Mouse (Mus musculus): ENCODE measurements around the gene Kcnq1. TPM values are rescaled to one million over a fixed set of nuclear protein-coding genes. Genes with fewer than 3 reads are reported as not detected.
A peak's percentile ranks its signal among the peaks of the same experiment; 100 is the strongest.

Gene Kcnq1
- polyA plus RNA-seq, 1 experiment from 2014 or later, result 9.6 TPM

DNA sequence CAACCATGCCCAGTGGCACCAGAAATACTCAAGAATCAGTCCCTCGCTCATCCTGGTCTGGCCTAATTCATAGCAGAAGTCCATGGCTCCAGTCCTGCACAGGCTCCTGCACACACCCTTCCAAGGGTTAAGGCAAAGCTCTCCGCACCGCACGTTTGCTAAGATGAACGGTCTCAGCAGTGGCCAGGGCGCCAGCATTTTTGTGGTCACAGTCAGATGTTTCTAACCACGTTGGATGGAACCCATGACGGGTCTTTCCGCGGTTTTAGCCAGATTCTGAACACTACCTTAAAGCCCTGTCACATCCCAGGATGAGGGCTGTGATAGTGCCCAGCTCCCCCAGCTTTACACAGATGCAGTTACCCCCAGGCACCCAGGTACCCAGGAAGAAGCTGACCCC is 293.6 kb downstream of the Kcnq1 start:
- no peak for ATAC-seq (ENCODE audit: low read depth)
- Histone ChIP-seq H3K27me3 (ENCODE audit: control insufficient read depth, insufficient read depth, low read depth, low read length) (no peaks in the 10 kb centered on the region), H3K27ac (ENCODE audit: low read length) (no peak overlapping the region), H3K9ac (ENCODE audit: low read length) (no peak overlapping the region), H3K9me3 (ENCODE audit: control insufficient read depth, low read length) (no peaks in the 10 kb centered on the region), H3K4me1 (replicated peaks; ENCODE audit: control insufficient read depth, insufficient read depth, low read length) (peaks cover 8% of the 10 kb centered on the region), H3K4me3 (ENCODE audit: low read length) (no peak overlapping the region), H3K4me2 (ENCODE audit: low read depth, low read length) (no peak overlapping the region), H3K36me3 (ENCODE audit: control insufficient read depth, insufficient read depth, low read length) (no peaks in the 10 kb centered on the region)
- 78% methylated on average over 10 of the region's 10 CpGs for WGBS

DNA sequence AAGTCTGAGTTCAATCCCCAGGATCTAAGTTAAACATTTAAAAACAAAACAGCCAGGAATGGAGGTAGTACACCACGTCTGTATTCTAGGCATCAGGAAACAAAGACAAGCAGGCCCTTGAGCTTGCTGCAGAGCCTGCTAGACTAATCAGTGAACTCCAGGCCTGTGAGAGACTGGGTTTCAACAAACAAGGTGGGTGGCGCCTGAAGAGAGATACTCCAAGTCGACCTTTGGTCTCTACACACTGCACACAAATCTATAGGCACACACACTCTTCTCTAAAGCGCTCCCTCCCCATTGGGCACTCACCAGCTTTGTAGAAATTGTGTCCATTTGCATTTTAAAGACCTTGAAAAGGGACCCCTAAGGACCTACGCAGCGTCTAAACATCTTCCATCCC is 294.4 kb downstream of the Kcnq1 start:
- Histone ChIP-seq H3K27me3 (ENCODE audit: control insufficient read depth, insufficient read depth, low read depth, low read length) (no peaks in the 10 kb centered on the region), H3K27ac (ENCODE audit: low read length) (no peak overlapping the region), H3K4me2 (ENCODE audit: low read depth, low read length) (no peak overlapping the region), H3K36me3 (ENCODE audit: control insufficient read depth, insufficient read depth, low read length) (no peaks in the 10 kb centered on the region), H3K9me3 (ENCODE audit: control insufficient read depth, low read length) (no peaks in the 10 kb centered on the region), H3K4me1 (replicated peaks; ENCODE audit: control insufficient read depth, insufficient read depth, low read length) (peaks cover 2% of the 10 kb centered on the region), H3K4me3 (ENCODE audit: low read length) (no peak overlapping the region), H3K9ac (ENCODE audit: low read length) (no peak overlapping the region)
- 0 out of 2 replicates have a peak, but pooled peaks have one; percentile 12 for ATAC-seq (ENCODE audit: low read depth)
- WGBS, result 41% methylated on average over 6 of the region's 6 CpGs

DNA sequence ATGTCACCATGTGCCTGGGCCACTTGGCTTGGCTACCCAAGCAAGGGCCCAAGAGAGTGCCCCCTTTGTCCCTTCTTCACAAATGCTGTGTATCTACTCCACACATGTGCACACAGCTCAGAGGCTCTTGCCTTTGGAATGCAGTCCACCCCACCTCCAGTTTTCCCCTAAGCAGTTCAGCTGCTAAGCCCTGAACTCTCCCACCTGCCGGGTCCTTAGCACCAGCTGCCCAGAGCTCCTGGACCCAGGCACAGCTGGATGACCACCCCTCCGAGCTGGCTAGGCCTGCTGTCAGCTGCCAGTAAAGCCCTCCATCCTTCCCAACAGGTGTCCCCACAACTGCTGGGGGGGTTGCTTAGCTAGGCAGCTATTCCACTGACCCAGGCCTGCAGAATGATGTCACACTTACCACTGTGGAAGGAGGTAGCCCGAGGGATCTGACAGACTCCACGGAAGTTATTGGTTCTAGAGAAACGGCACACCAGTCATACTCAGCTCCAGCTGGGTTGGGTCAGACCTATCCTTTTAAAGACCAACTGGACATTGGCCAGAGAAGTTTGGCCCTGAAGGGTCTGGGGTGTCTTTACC is 295.4 kb downstream of the Kcnq1 start:
- H3K9ac ChIP-seq (ENCODE audit: low read length), result no peak overlapping the region
- no peak overlapping the region for H3K27ac ChIP-seq (ENCODE audit: low read length)
- H3K4me2 ChIP-seq (ENCODE audit: low read depth, low read length), result no peak overlapping the region
- no peaks in the 10 kb centered on the region for H3K36me3 ChIP-seq (ENCODE audit: control insufficient read depth, insufficient read depth, low read length)
- 0 out of 2 replicates have a peak, but pooled peaks have one; percentile 17 for ATAC-seq (ENCODE audit: low read depth)
- WGBS, result 53% methylated on average over 5 of the region's 5 CpGs
- H3K9me3 ChIP-seq (ENCODE audit: control insufficient read depth, low read length), result no peaks in the 10 kb centered on the region
- H3K4me3 ChIP-seq (ENCODE audit: low read length), result no peak overlapping the region
- no peaks in the 10 kb centered on the region for H3K27me3 ChIP-seq (ENCODE audit: control insufficient read depth, insufficient read depth, low read depth, low read length)
- no peaks in the 10 kb centered on the region for H3K4me1 ChIP-seq (replicated peaks; ENCODE audit: control insufficient read depth, insufficient read depth, low read length)

DNA sequence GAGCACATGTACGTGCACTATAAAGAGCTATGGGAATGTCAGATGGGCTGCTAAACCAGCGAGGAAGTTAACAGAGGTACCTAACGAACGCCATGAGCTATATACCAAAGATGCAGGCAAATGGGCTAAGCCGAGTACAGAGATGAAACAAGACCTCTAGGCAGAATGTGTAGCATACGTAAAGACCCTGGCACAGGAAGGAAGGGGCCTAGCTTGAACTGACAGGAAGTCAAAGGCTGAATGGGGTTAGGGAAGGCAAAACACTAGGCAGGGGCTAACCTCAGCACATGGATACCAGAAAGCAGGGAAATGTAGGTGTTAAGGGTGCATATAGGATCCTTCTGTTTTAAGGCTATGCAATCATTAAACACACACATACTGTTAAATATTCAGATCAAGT is 298.1 kb downstream of the Kcnq1 start:
- no peak for ATAC-seq (ENCODE audit: low read depth)
- Histone ChIP-seq H3K4me2 (ENCODE audit: low read depth, low read length) (no peak overlapping the region), H3K9me3 (ENCODE audit: control insufficient read depth, low read length) (no peaks in the 10 kb centered on the region), H3K9ac (ENCODE audit: low read length) (no peak overlapping the region), H3K4me3 (ENCODE audit: low read length) (no peak overlapping the region), H3K4me1 (replicated peaks; ENCODE audit: control insufficient read depth, insufficient read depth, low read length) (peaks cover 18% of the 10 kb centered on the region), H3K27ac (ENCODE audit: low read length) (no peak overlapping the region), H3K36me3 (ENCODE audit: control insufficient read depth, insufficient read depth, low read length) (no peaks in the 10 kb centered on the region), H3K27me3 (ENCODE audit: control insufficient read depth, insufficient read depth, low read depth, low read length) (no peaks in the 10 kb centered on the region)
- WGBS, result 77% methylated on average over 6 of the region's 6 CpGs

DNA sequence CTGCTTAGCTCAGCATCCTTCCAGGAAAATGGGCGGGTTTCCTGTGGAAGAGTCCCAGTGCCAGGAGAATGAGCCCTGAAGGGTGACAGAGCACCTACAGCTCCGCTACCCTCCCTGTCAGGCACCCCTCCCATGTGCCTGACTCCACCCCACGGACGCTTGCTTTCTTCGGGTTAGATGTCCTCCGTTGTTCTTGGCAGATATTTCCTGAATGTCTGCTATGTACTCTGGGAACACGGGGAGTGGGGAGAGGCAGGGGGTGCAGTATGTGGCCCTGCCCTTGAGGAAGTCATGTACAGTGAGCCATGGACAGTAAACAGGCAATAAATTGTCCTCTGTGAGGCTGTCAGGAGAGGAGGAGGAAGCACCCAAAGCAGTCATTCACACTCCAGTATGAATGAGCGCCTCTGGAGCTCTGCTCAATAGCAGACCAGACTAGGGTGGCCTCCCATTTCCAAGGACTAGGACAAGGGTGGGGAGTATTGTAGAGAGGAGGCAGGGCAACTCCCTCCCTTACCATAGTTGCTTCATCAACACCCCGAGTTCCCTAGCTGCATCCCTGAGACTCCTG is 301.9 kb downstream of the Kcnq1 start:
- no peaks in the 10 kb centered on the region for H3K36me3 ChIP-seq (ENCODE audit: control insufficient read depth, insufficient read depth, low read length)
- peak overlapping the region; percentile 43 for H3K27ac ChIP-seq (ENCODE audit: low read length)
- WGBS, result 37% methylated on average over 9 of the region's 9 CpGs
- H3K9me3 ChIP-seq (ENCODE audit: control insufficient read depth, low read length), result no peaks in the 10 kb centered on the region
- H3K4me2 ChIP-seq (ENCODE audit: low read depth, low read length), result peak overlapping the region; percentile 29; the same call in 1 of the 2 replicates
- H3K9ac ChIP-seq (ENCODE audit: low read length), result peak overlapping the region; percentile 38
- no peaks in the 10 kb centered on the region for H3K27me3 ChIP-seq (ENCODE audit: control insufficient read depth, insufficient read depth, low read depth, low read length)
- H3K4me1 ChIP-seq (replicated peaks; ENCODE audit: control insufficient read depth, insufficient read depth, low read length), result peaks cover 18% of the 10 kb centered on the region
- ATAC-seq (ENCODE audit: low read depth), result peak; percentile 73
- H3K4me3 ChIP-seq (ENCODE audit: low read length), result no peak overlapping the region

DNA sequence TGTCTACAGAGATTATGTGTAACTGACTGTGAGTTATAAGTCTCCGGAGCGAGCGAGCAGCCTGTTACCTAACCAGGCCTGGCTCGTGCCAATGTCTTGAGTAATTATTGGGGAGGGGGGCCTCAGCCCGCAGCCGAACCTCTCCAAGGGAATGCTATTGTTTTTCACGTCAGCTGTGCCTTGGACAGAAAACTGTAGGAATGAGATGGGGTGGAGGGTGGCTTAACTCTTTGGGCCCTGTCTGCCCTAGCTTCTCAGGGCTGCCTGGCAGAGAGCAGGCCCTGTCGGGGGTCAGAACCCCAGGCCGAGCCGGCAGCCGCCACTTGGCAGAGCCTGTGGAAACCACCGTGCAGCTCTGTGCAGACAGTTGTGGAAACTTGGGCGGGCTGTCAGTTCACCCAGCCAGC is 302.5 kb downstream of the Kcnq1 start:
- no peaks in the 10 kb centered on the region for H3K27me3 ChIP-seq (ENCODE audit: control insufficient read depth, insufficient read depth, low read depth, low read length)
- WGBS, result 33% methylated on average over 13 of the region's 13 CpGs
- peak overlapping the region; percentile 43 for H3K27ac ChIP-seq (ENCODE audit: low read length)
- no peak overlapping the region for H3K9ac ChIP-seq (ENCODE audit: low read length)
- no peak overlapping the region for H3K4me3 ChIP-seq (ENCODE audit: low read length)
- H3K4me1 ChIP-seq (replicated peaks; ENCODE audit: control insufficient read depth, insufficient read depth, low read length), result peaks cover 18% of the 10 kb centered on the region
- no peaks in the 10 kb centered on the region for H3K36me3 ChIP-seq (ENCODE audit: control insufficient read depth, insufficient read depth, low read length)
- ATAC-seq (ENCODE audit: low read depth), result peak; percentile 86
- no peaks in the 10 kb centered on the region for H3K9me3 ChIP-seq (ENCODE audit: control insufficient read depth, low read length)
- no peak overlapping the region for H3K4me2 ChIP-seq (ENCODE audit: low read depth, low read length)

DNA sequence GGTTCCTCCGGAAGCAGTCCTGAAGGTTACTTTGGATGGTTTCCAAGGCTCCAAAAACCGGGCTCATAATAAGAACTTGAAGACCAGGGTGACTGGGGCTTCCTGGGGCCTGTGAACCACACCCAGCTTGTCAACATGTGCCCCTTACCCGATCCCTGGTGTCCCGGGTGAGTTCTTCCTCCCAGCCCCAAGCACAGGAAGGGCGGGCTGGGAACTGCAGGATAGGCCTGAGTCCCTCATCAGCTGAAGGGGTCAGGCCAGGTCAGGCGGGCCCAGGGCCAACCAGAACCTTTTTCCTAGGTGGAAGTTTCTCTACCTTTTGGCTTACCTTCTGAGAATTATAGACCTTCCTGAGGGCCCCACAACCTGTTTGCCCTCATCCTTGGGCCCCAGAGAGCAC is 306.4 kb downstream of the Kcnq1 start:
- WGBS, result 59% methylated on average over 6 of the region's 6 CpGs
- peaks cover 17% of the 10 kb centered on the region for H3K4me1 ChIP-seq (replicated peaks; ENCODE audit: control insufficient read depth, insufficient read depth, low read length)

DNA sequence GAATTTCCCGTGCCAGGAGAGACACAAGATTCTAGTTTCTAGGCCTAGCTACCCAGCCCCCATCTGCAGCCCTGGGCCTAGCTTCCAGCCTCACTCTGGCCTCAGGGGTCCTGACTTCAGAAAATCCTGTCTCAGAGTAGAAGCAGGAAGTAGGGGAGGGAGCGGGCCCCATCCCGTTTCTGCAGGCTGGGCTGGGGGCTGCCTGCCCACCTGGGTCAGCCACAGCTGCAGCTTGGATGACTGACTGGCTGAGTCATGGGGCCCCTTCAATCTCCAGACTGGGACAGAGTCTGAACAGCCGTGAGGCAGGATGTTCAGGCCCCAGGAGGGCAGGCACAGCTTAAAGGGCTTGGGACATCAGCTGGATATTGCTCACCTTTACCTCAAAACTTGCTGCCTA is 308.9 kb downstream of the Kcnq1 start:
- Histone ChIP-seq H3K4me1 (replicated peaks; ENCODE audit: control insufficient read depth, insufficient read depth, low read length) (no peaks in the 10 kb centered on the region), H3K9ac (ENCODE audit: low read length) (peak overlapping the region; percentile 18; the same call in 1 of the 2 replicates)
- ATAC-seq (ENCODE audit: low read depth), result no peak

More for the DNA sequence above, 306.4 kb downstream of the Kcnq1 start:
- Histone ChIP-seq H3K9me3 (ENCODE audit: control insufficient read depth, low read length) (no peaks in the 10 kb centered on the region), H3K36me3 (ENCODE audit: control insufficient read depth, insufficient read depth, low read length) (no peaks in the 10 kb centered on the region), H3K4me3 (ENCODE audit: low read length) (no peak overlapping the region), H3K9ac (ENCODE audit: low read length) (no peak overlapping the region), H3K27ac (ENCODE audit: low read length) (no peak overlapping the region), H3K27me3 (ENCODE audit: control insufficient read depth, insufficient read depth, low read depth, low read length) (no peaks in the 10 kb centered on the region), H3K4me2 (ENCODE audit: low read depth, low read length) (no peak overlapping the region)
- no peak for ATAC-seq (ENCODE audit: low read depth)

DNA sequence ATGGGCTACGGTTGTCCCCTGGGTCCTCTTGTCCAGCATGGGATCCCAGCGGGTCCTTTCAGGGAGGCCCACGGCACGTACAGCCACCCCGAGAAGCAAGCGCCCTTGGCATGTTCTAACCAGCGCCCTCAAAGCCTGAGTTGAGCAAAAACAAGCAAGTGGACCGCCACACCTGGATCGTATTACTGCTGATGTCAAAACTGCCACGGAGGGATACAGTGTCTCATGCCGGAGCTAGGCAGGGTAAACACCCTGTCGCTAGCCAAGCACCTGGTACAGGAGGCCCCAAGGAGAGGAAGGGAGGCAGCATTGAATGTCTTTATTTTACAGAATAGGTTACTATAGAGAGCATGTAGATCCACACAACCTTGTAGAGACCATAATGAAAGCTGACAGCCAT is 310.2 kb downstream of the Kcnq1 start:
- Histone ChIP-seq H3K4me2 (ENCODE audit: low read depth, low read length) (no peak overlapping the region), H3K27me3 (ENCODE audit: control insufficient read depth, insufficient read depth, low read depth, low read length) (no peaks in the 10 kb centered on the region), H3K36me3 (ENCODE audit: control insufficient read depth, insufficient read depth, low read length) (no peaks in the 10 kb centered on the region), H3K27ac (ENCODE audit: low read length) (no peak overlapping the region), H3K9me3 (ENCODE audit: control insufficient read depth, low read length) (no peaks in the 10 kb centered on the region), H3K4me3 (ENCODE audit: low read length) (no peak overlapping the region), H3K4me1 (replicated peaks; ENCODE audit: control insufficient read depth, insufficient read depth, low read length) (no peaks in the 10 kb centered on the region), H3K9ac (ENCODE audit: low read length) (no peak overlapping the region)
- 71% methylated on average over 12 of the region's 12 CpGs for WGBS
- ATAC-seq (ENCODE audit: low read depth), result no peak

More for the DNA sequence above, 308.9 kb downstream of the Kcnq1 start:
- no peaks in the 10 kb centered on the region for H3K9me3 ChIP-seq (ENCODE audit: control insufficient read depth, low read length)
- no peak overlapping the region for H3K4me2 ChIP-seq (ENCODE audit: low read depth, low read length)
- 32% methylated on average over 4 of the region's 4 CpGs for WGBS
- H3K27me3 ChIP-seq (ENCODE audit: control insufficient read depth, insufficient read depth, low read depth, low read length), result no peaks in the 10 kb centered on the region
- no peak overlapping the region for H3K27ac ChIP-seq (ENCODE audit: low read length)
- no peaks in the 10 kb centered on the region for H3K36me3 ChIP-seq (ENCODE audit: control insufficient read depth, insufficient read depth, low read length)
- no peak overlapping the region for H3K4me3 ChIP-seq (ENCODE audit: low read length)

All from lung, embryonic 16.5 days (tissue).